Mouse (Mus musculus): ENCODE measurements around the gene Hnf4a. TPM values are rescaled to one million over a fixed set of nuclear protein-coding genes. Genes with fewer than 3 reads are reported as not detected.
A peak's percentile ranks its signal among the peaks of the same experiment; 100 is the strongest.

Gene Hnf4a
- total and polyA plus RNA-seq, 3 experiments, result not detected

- peaks cover 84% of the 10 kb centered on the region for H3K27me3 ChIP-seq (replicated peaks)
- dilution Hi-C loops (cut with MboI; ENCODE audit: extremely low pct_ligation_motif_present, extremely low pct_unique_long_range_greater_than_20kb, low sequenced_read_pairs) (no loop called here), in situ Hi-C loops (cut with MboI; ENCODE audit: low pct_ligation_motif_present, low pct_unique_long_range_greater_than_20kb, low sequenced_read_pairs) (no loop called here)
- H3K4me1 ChIP-seq (ENCODE audit: control insufficient read depth in 1 of 2, insufficient read depth in 2 of 2), result peaks cover 0 to 7% of the 10 kb centered on the region in 2 experiments; a peak in 3 of 4 replicates
- H3K27ac ChIP-seq (ENCODE audit: insufficient read depth, low read depth), result no peak overlapping the region
- H3K9me3 ChIP-seq (replicated peaks; ENCODE audit: low read length), result no peaks in the 10 kb centered on the region
- H3K9ac ChIP-seq (ENCODE audit: insufficient read depth, low read depth), result 0 out of 2 replicates have a peak overlapping the region, but pooled peaks have one; percentile 1
- H3K79me2 ChIP-seq (replicated peaks; ENCODE audit: control insufficient read depth, extremely low read depth, insufficient read depth, poor library complexity, severe bottlenecking), result no peaks in the 10 kb centered on the region
- peak overlapping the region in 1 of 3 experiments; percentile 25 for H3K4me3 ChIP-seq (replicated peaks in 1 of 3; ENCODE audit: low read depth in 2 of 3, low read length in 2 of 3, poor library complexity in 1 of 3)
- peak overlapping the region; percentile 32 for H3K4me2 ChIP-seq (ENCODE audit: insufficient read depth, low read depth, poor library complexity, severe bottlenecking)
- DNase-seq (ENCODE audit: extremely low read depth), result no peak
- TF ChIP-seq POLR2AphosphoS2 (IDR thresholded peaks at IDR 0.05; ENCODE audit: low read depth, low read length), result no peak
- no peaks in the 10 kb centered on the region for H3K36me3 ChIP-seq (replicated peaks in 1 of 2; ENCODE audit: control insufficient read depth in 1 of 2, insufficient read depth in 1 of 2, low read length in 1 of 2)
Measured at GRCm38 (mm10) chr2:163575248-163575647, 68.6 kb downstream of the Hnf4a start.

DNA sequence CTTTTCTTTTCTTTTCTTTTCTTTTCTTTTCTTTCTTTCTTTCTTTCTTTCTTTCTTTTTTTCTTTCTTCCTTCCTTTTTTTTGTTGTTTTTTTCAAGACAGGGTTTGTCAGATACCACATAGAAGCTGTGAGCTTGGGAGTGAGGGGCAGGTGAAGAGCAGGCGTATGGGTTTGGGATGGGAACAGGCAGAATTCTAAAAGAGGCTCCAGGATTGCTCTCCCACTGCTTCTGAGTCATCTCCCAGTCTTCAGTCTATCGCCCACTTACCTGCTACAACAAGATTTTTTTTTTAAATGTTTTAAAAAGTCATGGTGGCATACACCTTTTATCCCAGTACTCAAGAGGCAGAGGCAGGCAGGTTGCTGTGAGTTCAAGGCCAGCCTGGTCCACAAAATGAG lies 71.4 kb downstream of the Hnf4a start:
- no peaks in the 10 kb centered on the region for H3K36me3 ChIP-seq (replicated peaks in 1 of 2; ENCODE audit: control insufficient read depth in 1 of 2, insufficient read depth in 1 of 2, low read length in 1 of 2)
- no peak overlapping the region for H3K4me2 ChIP-seq (ENCODE audit: insufficient read depth, low read depth, poor library complexity, severe bottlenecking)
- H3K4me1 ChIP-seq (ENCODE audit: control insufficient read depth in 1 of 2, insufficient read depth in 2 of 2), result peaks cover 0 to 7% of the 10 kb centered on the region in 2 experiments; a peak in 3 of 4 replicates
- no peak overlapping the region for H3K9ac ChIP-seq (ENCODE audit: insufficient read depth, low read depth)
- H3K79me2 ChIP-seq (replicated peaks; ENCODE audit: control insufficient read depth, extremely low read depth, insufficient read depth, poor library complexity, severe bottlenecking), result no peaks in the 10 kb centered on the region
- H3K27me3 ChIP-seq (replicated peaks), result peaks cover 63% of the 10 kb centered on the region
- H3K4me3 ChIP-seq (replicated peaks in 1 of 3; ENCODE audit: low read depth in 2 of 3, low read length in 2 of 3, poor library complexity in 1 of 3), result no peak overlapping the region
- H3K27ac ChIP-seq (ENCODE audit: insufficient read depth, low read depth), result no peak overlapping the region
- DNase-seq (ENCODE audit: extremely low read depth), result no peak
- in situ Hi-C loops (cut with MboI; ENCODE audit: low pct_ligation_motif_present, low pct_unique_long_range_greater_than_20kb, low sequenced_read_pairs), result no loop called here
- H3K9me3 ChIP-seq (replicated peaks; ENCODE audit: low read length), result no peaks in the 10 kb centered on the region
- dilution Hi-C loops (cut with MboI; ENCODE audit: extremely low pct_ligation_motif_present, extremely low pct_unique_long_range_greater_than_20kb, low sequenced_read_pairs), result no loop called here
- no peak for TF ChIP-seq RCOR1 (conservative IDR thresholded peaks at IDR 0.05; ENCODE audit: low read depth, low read length)
- no peak for TF ChIP-seq ZC3H11A (IDR thresholded peaks at IDR 0.05; ENCODE audit: low read depth, low read length)
- no peak for TF ChIP-seq TCF12 (IDR thresholded peaks at IDR 0.05; ENCODE audit: low read depth, low read length)
- TF ChIP-seq ZMIZ1 (IDR thresholded peaks at IDR 0.05; ENCODE audit: low read depth, low read length), result no peak
- TF ChIP-seq ZKSCAN1 (IDR thresholded peaks at IDR 0.05; ENCODE audit: borderline replicate concordance, low read depth, low read length), result no peak
- no peak for TF ChIP-seq ZNF384 (IDR thresholded peaks at IDR 0.05; ENCODE audit: low read depth, low read length)
- TF ChIP-seq CTCF (conservative IDR thresholded peaks at IDR 0.05 in 1 of 2, IDR thresholded peaks at IDR 0.05 in 1 of 2; ENCODE audit: low read depth in 2 of 2, low read length in 2 of 2), result no peak
- no peak for TF ChIP-seq RAD21 (IDR thresholded peaks at IDR 0.05; ENCODE audit: low read depth, low read length)
- TF ChIP-seq MAFK (IDR thresholded peaks at IDR 0.05; ENCODE audit: insufficient replicate concordance, low read length), result no peak
- TF ChIP-seq POLR2A (IDR thresholded peaks at IDR 0.05; ENCODE audit: low read depth, low read length), result no peak
- no peak for TF ChIP-seq NRF1 (IDR thresholded peaks at IDR 0.05; ENCODE audit: low read depth, low read length)
- no peak for TF ChIP-seq EP300 (IDR thresholded peaks at IDR 0.05; ENCODE audit: low read length)
- TF ChIP-seq MEF2A (IDR thresholded peaks at IDR 0.05; ENCODE audit: borderline replicate concordance, low read depth, low read length), result no peak
- TF ChIP-seq ELF1 (IDR thresholded peaks at IDR 0.05; ENCODE audit: low read depth, low read length), result no peak
- no peak for TF ChIP-seq PAX5 (IDR thresholded peaks at IDR 0.05; ENCODE audit: low read length)
